Mouse (Mus musculus): ENCODE measurements at regions not wholly inside any gene's neighbourhood (a gene's known extent, or its start where the extent isn't known, plus 50 kb on each side); places are given as distances from the start of the nearest gene placed in this dataset.

DNA sequence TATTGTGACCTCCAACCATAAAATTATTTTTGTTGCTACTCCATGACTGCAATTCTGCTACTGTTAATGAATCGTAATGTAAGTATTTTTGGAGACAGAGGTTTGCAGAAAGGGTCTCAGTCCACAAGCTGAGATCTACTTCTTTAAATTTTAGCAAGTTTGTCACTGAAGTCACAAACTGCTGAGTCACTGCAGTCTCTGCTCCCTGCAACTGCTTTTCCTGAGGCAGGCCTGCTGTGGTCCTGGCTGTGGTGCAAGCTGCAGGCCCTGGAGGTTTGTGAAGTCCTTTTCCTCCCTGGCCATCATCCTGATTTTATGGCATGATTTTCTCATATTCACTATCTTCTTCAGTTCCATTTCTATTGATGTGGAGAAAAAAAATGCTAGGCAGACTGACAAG, 93.6 kb downstream of the Enkur start:
- no peak for TF ChIP-seq CTCF (IDR thresholded peaks at IDR 0.05; ENCODE audit: borderline replicate concordance, insufficient read depth, low read depth, low read length)
- no peak for TF ChIP-seq POLR2A (IDR thresholded peaks at IDR 0.05; ENCODE audit: borderline replicate concordance, insufficient read depth, low read length)

Data from cerebellum, adult 2 months (tissue).